Mouse (Mus musculus): ENCODE results near the gene Cnnm2. TPM values are rescaled to one million over a fixed set of nuclear protein-coding genes. Genes with fewer than 3 reads are reported as not detected.

Cnnm2 gene
- polyA plus RNA-seq, 1 experiment, result 2.6 TPM

DNA sequence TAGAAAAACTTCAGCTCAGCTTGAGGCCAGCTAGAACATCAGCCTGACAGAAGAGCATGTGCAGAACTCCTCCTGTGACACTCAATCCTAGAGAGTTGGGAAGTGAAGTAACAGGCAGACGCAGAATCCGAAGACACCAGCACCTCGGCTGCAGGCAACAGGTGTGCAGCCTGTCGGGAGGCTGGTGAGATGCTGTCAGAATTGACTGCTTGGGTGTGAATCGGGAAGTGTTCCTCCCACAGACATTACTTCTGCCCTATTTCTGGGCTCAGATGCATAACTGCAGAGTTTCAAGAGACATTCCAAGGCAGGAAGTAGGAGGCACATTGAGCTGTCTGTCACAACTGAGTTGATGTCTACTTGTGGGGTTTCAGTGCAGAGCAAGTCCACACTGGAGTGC is 72.9 kb downstream of the Cnnm2 start:
- TF ChIP-seq FLI1 (IDR thresholded peaks at IDR 0.05; ENCODE audit: low read length), result no peak
- TF ChIP-seq GATA1 (IDR thresholded peaks at IDR 0.05; ENCODE audit: borderline replicate concordance, low read length), result no peak
- no peak overlapping the region for H3K4me3 ChIP-seq (replicated peaks)
- H3K27me3 ChIP-seq (replicated peaks), result peaks cover 71% of the 10 kb centered on the region
- H3K36me3 ChIP-seq (replicated peaks; ENCODE audit: low read length), result no peaks in the 10 kb centered on the region
- H3K4me1 ChIP-seq, result peaks cover 16% of the 10 kb centered on the region
- no peaks in the 10 kb centered on the region for H3K9me3 ChIP-seq

DNA sequence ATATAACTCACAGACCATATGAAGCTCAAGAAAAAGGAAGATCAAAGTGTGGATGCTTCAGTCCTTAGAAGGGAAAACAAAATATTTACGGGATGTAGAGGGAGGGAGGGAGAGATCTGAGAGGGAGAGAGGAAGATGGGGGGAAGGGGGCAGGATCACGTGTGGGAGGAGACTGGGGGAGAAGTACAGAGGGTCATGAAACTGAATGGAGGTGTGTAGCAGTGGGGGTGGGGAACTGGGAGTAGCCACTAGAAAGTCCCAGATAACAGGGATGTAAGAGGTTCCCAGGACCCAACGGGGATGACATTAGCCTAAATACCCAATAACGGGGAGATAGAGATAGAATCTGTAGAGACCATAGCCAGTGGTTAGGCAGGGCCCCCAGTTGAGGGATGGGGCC is 73.9 kb downstream of the Cnnm2 start:
- Histone ChIP-seq H3K4me3 (replicated peaks) (no peak overlapping the region), H3K36me3 (replicated peaks; ENCODE audit: low read length) (no peaks in the 10 kb centered on the region), H3K4me1 (peaks cover 16% of the 10 kb centered on the region), H3K9me3 (no peaks in the 10 kb centered on the region), H3K27me3 (replicated peaks) (peaks cover 70% of the 10 kb centered on the region)
- TF ChIP-seq GATA1 (IDR thresholded peaks at IDR 0.05; ENCODE audit: borderline replicate concordance, low read length) (no peak), FLI1 (IDR thresholded peaks at IDR 0.05; ENCODE audit: low read length) (no peak)

DNA sequence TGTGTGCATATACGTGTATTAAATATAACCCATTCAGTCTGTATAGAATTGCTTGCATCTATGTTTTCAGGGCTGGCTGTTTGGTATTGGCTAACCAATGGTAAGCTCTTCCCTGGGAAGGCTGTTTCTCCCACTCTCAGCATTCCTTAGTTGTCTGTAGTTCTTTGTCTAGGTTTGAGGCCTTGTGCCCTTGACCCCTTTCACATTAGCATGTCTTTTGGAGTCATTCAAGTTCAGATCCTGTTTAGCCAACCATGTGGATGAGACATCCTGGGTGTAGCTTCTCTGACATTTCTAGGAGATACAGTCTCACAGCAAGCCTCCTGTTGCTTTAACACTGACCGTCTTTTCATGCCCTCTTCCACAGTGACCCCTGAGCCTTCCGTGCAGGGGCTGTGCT is 74.7 kb downstream of the Cnnm2 start:
- H3K36me3 ChIP-seq (replicated peaks; ENCODE audit: low read length), result no peaks in the 10 kb centered on the region
- H3K27me3 ChIP-seq (replicated peaks), result peaks cover 64% of the 10 kb centered on the region
- TF ChIP-seq FLI1 (IDR thresholded peaks at IDR 0.05; ENCODE audit: low read length), result no peak
- peaks cover 16% of the 10 kb centered on the region for H3K4me1 ChIP-seq
- H3K9me3 ChIP-seq, result no peaks in the 10 kb centered on the region
- H3K4me3 ChIP-seq (replicated peaks), result no peak overlapping the region

DNA sequence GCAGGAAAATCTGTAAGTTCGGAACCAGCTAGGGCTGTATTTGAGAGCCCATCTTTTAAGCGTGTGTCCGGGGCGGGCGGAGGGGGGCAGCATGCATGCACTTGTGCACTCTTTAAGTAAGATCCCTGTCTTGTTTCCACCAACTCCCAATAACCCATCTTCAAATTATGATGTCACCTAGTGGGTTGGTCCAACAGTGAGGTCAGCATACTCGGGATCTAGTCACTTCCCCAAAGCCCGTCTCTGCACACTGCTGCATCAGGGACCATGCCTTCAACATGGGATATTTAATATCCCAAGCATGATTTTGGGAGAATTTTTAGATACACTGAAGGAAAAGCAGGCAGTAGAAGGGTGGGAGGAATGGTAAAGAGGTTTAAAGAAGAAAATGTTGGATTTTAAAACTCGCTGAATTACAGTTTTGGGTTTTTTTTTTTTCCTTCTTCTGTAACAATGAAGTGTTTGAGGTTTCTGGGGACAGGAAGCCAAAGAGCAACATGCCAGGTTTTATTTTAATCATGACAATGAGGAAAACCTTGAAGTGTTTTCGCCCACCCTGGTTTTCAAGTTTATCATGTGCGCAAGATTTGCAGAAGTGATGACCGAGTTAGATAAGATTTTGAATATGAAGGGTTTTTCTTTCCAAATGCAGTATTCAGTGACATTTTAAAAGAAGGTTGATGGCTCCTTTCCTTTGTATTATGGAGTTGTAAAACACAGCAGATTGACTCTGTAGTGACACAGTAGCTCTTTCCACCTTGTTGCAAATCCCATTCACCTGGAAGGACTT is 76.1 kb downstream of the Cnnm2 start:
- H3K4me1 ChIP-seq, result peaks cover 16% of the 10 kb centered on the region
- H3K9me3 ChIP-seq, result no peaks in the 10 kb centered on the region
- H3K27me3 ChIP-seq (replicated peaks), result peaks cover 56% of the 10 kb centered on the region
- no peak for TF ChIP-seq FLI1 (IDR thresholded peaks at IDR 0.05; ENCODE audit: low read length)
- TF ChIP-seq GATA1 (IDR thresholded peaks at IDR 0.05; ENCODE audit: borderline replicate concordance, low read length), result no peak
- no peaks in the 10 kb centered on the region for H3K36me3 ChIP-seq (replicated peaks; ENCODE audit: low read length)
- no peak overlapping the region for H3K4me3 ChIP-seq (replicated peaks)

DNA sequence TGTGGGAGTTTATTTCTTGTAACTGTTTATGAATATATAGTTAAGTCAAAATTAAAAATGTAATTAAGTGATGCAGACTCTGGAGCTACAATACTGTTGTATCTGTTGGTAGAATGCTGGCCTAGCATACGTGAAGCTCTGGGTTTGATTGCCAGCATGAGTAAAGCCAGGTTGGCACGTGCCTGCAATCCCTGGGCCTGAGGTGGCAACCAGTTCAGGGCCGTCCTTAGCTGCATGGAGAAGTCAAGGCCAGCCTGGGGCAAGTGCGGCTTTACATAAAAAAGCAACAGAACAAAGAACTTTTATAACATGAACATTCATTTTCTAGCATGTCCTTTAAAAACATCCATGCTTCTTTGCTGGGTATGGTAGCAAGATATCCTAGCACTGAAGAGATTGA is 79.6 kb downstream of the Cnnm2 start:
- no peak overlapping the region for H3K4me3 ChIP-seq (replicated peaks)
- TF ChIP-seq FLI1 (IDR thresholded peaks at IDR 0.05; ENCODE audit: low read length) (no peak), GATA1 (IDR thresholded peaks at IDR 0.05; ENCODE audit: borderline replicate concordance, low read length) (no peak)
- H3K4me1 ChIP-seq, result peaks cover 22% of the 10 kb centered on the region

DNA sequence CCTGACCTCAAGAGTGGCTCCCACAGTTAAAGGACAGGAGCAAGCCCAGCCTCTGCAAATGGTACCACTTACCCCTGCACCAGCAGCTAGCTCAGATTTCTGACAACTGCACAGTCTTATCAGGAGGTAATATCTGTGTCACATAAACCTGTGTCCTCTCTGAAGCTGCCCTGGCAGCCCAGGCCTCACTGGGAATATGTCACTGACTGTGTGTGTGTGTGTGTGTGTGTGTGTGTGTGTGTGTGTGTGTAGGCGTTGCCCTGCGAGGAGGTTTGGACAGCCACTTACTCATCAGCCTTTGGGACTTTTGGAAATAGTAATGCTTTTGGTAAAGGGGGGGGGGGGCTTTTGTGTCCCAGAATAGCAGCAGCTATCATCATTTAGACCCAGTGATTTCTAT is 81.6 kb downstream of the Cnnm2 start:
- H3K4me3 ChIP-seq (replicated peaks), result no peak overlapping the region
- no peaks in the 10 kb centered on the region for H3K9me3 ChIP-seq
- H3K27me3 ChIP-seq (replicated peaks), result peaks cover 48% of the 10 kb centered on the region
- H3K4me1 ChIP-seq, result peaks cover 18% of the 10 kb centered on the region
- H3K36me3 ChIP-seq (replicated peaks; ENCODE audit: low read length), result no peaks in the 10 kb centered on the region
- TF ChIP-seq GATA1 (IDR thresholded peaks at IDR 0.05; ENCODE audit: borderline replicate concordance, low read length) (no peak), FLI1 (IDR thresholded peaks at IDR 0.05; ENCODE audit: low read length) (no peak)

More for the DNA sequence above, 79.6 kb downstream of the Cnnm2 start:
- H3K36me3 ChIP-seq (replicated peaks; ENCODE audit: low read length), result no peaks in the 10 kb centered on the region
- no peaks in the 10 kb centered on the region for H3K9me3 ChIP-seq
- peaks cover 54% of the 10 kb centered on the region for H3K27me3 ChIP-seq (replicated peaks)

DNA sequence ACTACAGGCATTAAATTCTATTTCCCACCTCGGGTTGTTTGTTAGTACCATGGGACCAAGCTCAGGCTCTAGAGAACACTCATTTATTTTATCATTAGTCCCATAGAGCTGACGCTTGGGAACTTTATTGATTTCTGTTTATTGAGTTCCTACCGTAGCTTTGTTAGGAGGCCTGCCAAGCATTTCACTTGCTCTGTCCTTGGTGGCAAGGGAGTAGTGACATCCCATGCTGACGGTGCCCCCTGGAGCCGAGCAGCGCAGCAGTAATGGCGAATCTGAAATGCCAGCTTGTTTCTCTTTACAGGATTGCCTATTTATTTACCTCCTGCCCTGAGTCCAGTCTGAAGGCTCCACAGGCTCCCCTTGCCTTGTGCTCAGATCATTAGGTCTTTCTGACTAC is 84.7 kb downstream of the Cnnm2 start:
- H3K36me3 ChIP-seq (replicated peaks; ENCODE audit: low read length), result no peaks in the 10 kb centered on the region
- TF ChIP-seq GATA1 (IDR thresholded peaks at IDR 0.05; ENCODE audit: borderline replicate concordance, low read length) (no peak), FLI1 (IDR thresholded peaks at IDR 0.05; ENCODE audit: low read length) (no peak)
- H3K9me3 ChIP-seq, result no peaks in the 10 kb centered on the region
- H3K4me3 ChIP-seq (replicated peaks), result no peak overlapping the region
- peaks cover 31% of the 10 kb centered on the region for H3K4me1 ChIP-seq
- H3K27me3 ChIP-seq (replicated peaks), result peaks cover 39% of the 10 kb centered on the region

DNA sequence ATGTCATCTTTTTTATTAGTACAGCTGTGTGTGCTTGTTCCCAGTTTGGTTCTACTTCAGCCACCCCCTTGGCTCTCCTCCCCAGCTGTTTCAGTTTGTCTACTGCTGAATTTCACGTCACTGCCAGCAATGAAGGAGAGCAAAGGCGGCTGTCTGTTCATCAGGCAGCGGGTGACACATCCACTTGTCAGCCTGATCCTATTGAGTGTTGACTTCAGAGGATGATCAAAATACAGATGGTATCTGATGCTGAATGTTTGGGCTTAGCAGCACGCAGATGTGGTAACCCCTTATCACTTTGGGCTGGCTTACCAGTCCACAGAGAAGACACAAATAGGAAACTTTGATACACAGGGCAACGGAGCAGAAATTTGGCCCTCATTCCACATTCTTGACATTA is 85.1 kb downstream of the Cnnm2 start:
- no peaks in the 10 kb centered on the region for H3K9me3 ChIP-seq
- H3K36me3 ChIP-seq (replicated peaks; ENCODE audit: low read length), result no peaks in the 10 kb centered on the region
- peaks cover 41% of the 10 kb centered on the region for H3K27me3 ChIP-seq (replicated peaks)
- TF ChIP-seq GATA1 (IDR thresholded peaks at IDR 0.05; ENCODE audit: borderline replicate concordance, low read length) (no peak), FLI1 (IDR thresholded peaks at IDR 0.05; ENCODE audit: low read length) (no peak)
- no peak overlapping the region for H3K4me3 ChIP-seq (replicated peaks)
- peaks cover 31% of the 10 kb centered on the region for H3K4me1 ChIP-seq

DNA sequence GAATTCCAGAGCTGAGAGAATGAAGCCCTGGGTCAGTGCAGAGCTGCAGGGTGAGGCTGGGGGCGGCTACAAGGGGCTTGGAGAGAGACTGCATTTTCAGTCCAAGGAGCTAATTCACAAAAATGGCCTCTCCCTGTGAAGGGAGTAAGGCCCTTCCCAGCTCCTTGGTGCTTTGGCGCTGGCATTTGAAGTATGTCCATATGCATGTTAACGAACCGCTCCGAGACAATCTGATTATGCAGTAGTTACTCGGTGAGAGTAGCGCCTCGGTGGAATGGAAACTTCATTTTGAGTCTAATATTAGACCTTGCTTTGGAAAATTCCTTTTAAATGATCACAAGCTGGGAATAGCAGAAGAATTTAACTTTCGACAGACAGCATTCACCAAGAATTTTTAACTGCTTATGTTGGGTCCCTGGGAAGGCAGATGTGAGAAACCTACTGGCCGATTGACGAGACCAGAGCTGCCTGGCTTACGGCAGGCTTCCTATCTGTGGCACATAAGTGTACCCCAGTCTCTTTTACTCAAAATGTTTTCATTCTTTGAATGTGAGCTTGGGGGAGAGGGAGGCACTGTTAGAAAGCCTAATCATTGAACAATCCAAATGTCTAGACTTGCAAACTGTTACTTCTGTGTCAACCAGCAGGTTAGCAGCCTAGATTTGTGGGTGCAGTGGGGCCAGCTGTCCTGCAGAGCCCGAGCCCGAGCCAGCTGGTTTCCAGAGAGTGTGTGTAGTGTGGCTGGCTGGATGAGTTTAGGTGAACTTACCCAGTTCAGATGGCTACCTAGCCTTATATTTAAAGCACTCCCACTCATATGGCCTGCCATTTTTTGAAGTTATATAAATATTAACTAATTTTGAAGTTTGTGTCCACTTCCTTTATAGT is 87.2 kb downstream of the Cnnm2 start:
- Histone ChIP-seq H3K9me3 (no peaks in the 10 kb centered on the region), H3K4me3 (replicated peaks) (no peak overlapping the region), H3K27me3 (replicated peaks) (peaks cover 51% of the 10 kb centered on the region), H3K36me3 (replicated peaks; ENCODE audit: low read length) (no peaks in the 10 kb centered on the region), H3K4me1 (peaks cover 31% of the 10 kb centered on the region)
- TF ChIP-seq GATA1 (IDR thresholded peaks at IDR 0.05; ENCODE audit: borderline replicate concordance, low read length), result no peak
- no peak for TF ChIP-seq FLI1 (IDR thresholded peaks at IDR 0.05; ENCODE audit: low read length)

DNA sequence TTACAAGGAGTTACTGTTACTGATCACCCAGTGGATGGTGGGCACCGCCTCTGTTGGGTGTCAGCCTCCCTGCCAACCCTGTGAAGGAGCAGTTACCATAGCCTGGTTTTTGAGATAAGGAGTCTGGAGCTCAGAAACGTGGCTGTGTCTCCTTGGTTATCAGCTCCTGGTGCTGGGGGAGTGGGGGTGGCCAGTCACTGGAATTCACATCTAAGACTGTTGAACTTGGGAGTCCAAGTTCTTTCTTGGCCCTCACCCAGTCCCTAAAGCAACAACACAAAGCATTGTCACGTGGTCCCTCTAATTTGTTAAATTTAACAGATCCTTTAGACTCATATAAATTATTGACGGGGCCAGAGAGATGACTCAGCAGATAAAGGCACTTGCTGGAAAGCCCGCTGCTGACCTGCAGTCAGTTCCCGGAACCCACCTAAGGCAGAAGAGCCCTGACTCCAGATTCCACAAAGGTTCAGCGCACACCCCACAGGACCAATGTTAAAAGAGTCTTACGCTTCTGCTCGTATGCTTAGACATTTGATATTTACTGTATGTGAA is 88.1 kb downstream of the Cnnm2 start:
- Histone ChIP-seq H3K27me3 (replicated peaks) (peaks cover 54% of the 10 kb centered on the region), H3K4me1 (peaks cover 29% of the 10 kb centered on the region), H3K4me3 (replicated peaks) (no peak overlapping the region), H3K9me3 (no peaks in the 10 kb centered on the region), H3K36me3 (replicated peaks; ENCODE audit: low read length) (no peaks in the 10 kb centered on the region)
- TF ChIP-seq GATA1 (IDR thresholded peaks at IDR 0.05; ENCODE audit: borderline replicate concordance, low read length) (no peak), FLI1 (IDR thresholded peaks at IDR 0.05; ENCODE audit: low read length) (no peak)
